Mouse (Mus musculus) MEL (cell line): Measurements from ENCODE around the gene Chgb. TPM values are rescaled to one million over a fixed set of nuclear protein-coding genes. Genes with fewer than 3 reads are reported as not detected.

ENCODE experiments used
- DNase-seq: peaks from one replicate; pipeline ENCODE4 v3.0.0; 2011; ENCODE audit warnings: low read depth, low spot score
- H3K27ac ChIP-seq: 2 replicates; pipeline ENCODE4 v1.5.1; 2012; ENCODE audit warnings: low read depth, mild to moderate bottlenecking, control low read depth, low read length, moderate library complexity; ENCODE audit not compliant: control insufficient read depth
- H3K27me3 ChIP-seq, 2 experiments: fragments of 150-350 bp in 1 of 2; sonication (generic) in 1 of 2; 2 replicates each; pipeline ENCODE4 v1.6.1; 2012; ENCODE audit warnings: low read length in 2 of 2, mild to moderate bottlenecking in 2 of 2, improper control_type of control experiment in 1 of 2, moderate library complexity in 1 of 2; ENCODE audit not compliant: insufficient read depth in 2 of 2, control insufficient read depth in 1 of 2
- H3K36me3 ChIP-seq, 2 experiments: 2 replicates each; pipeline ENCODE4 v1.6.1; 2012 to 2014; ENCODE audit warnings: low read length in 2 of 2, improper control_type of control experiment in 1 of 2, inconsistent platforms in 1 of 2, mild to moderate bottlenecking in 1 of 2; ENCODE audit not compliant: insufficient read depth in 2 of 2, control insufficient read depth in 1 of 2
- H3K4me1 ChIP-seq, 2 experiments: fragments of 150-350 bp in 1 of 2; sonication (generic) in 1 of 2; 2 replicates each; pipeline ENCODE4 v1.6.1; 2012; ENCODE audit warnings: low read length in 2 of 2, improper control_type of control experiment in 1 of 2, mild to moderate bottlenecking in 1 of 2; ENCODE audit not compliant: insufficient read depth in 2 of 2, control insufficient read depth in 1 of 2
- H3K4me3 ChIP-seq, 2 experiments: fragments of 150-350 bp in 1 of 2; sonication (generic) in 1 of 2; 2 replicates each; pipeline ENCODE4 v1.5.1; 2012; ENCODE audit warnings: low read depth in 2 of 2, low read length in 2 of 2, mild to moderate bottlenecking in 2 of 2, moderate library complexity in 2 of 2, control low read depth in 1 of 2, improper control_type of control experiment in 1 of 2; ENCODE audit not compliant: control insufficient read depth in 1 of 2, insufficient read depth in 1 of 2
- H3K79me2 ChIP-seq: 2 replicates; pipeline ENCODE4 v1.6.1; 2012; ENCODE audit warnings: mild to moderate bottlenecking, low read length, moderate library complexity; ENCODE audit not compliant: control insufficient read depth, poor library complexity, insufficient read depth
- H3K9ac ChIP-seq: 2 replicates; pipeline ENCODE4 v1.6.1; 2012; ENCODE audit warnings: low read depth, mild to moderate bottlenecking, control low read depth, low read length, moderate library complexity; ENCODE audit not compliant: control insufficient read depth, poor library complexity, severe bottlenecking
- H3K9me3 ChIP-seq: fragments of 150-350 bp; sonication (generic); replicated peaks from 2 replicates; pipeline ENCODE4 v1.6.1; 2012; ENCODE audit warnings: mild to moderate bottlenecking, low read length, improper control_type of control experiment, moderate library complexity; ENCODE audit not compliant: insufficient read depth
- CHD1 ChIP-seq: IDR thresholded peaks from 2 replicates; pipeline ENCODE4 v1.6.1; 2012; ENCODE audit warnings: low read depth, mild to moderate bottlenecking, inconsistent platforms, low read length, improper control_type of control experiment
- CHD2 ChIP-seq: IDR thresholded peaks from 2 replicates; pipeline ENCODE4 v1.6.1; 2011; ENCODE audit warnings: low read length, improper control_type of control experiment
- CTCF ChIP-seq, 3 experiments: IDR thresholded peaks in 2 of 3; conservative IDR thresholded peaks in 1 of 3; 2 replicates each; pipeline ENCODE4 v1.5.1; 2011 to 2012; ENCODE audit warnings: low read length in 3 of 3, low read depth in 2 of 3, mild to moderate bottlenecking in 2 of 3, improper control_type of control experiment in 1 of 3, inconsistent platforms in 1 of 3, mixed read lengths in 1 of 3, moderate library complexity in 1 of 3; ENCODE audit not compliant: control insufficient read depth in 1 of 3, insufficient read depth in 1 of 3, poor library complexity in 1 of 3, severe bottlenecking in 1 of 3
- ETS1 ChIP-seq: IDR thresholded peaks from 2 replicates; pipeline ENCODE4 v1.6.1; 2012; ENCODE audit warnings: low read depth, mild to moderate bottlenecking, inconsistent platforms, low read length, improper control_type of control experiment, moderate library complexity
- JUND ChIP-seq: IDR thresholded peaks from 2 replicates; pipeline ENCODE4 v1.6.1; 2011; ENCODE audit warnings: low read depth, mild to moderate bottlenecking, improper control_type of control experiment, low read length
- KAT2A ChIP-seq: conservative IDR thresholded peaks from 2 replicates; pipeline ENCODE4 v1.6.1; 2012; ENCODE audit warnings: low read depth, low read length, improper control_type of control experiment, inconsistent platforms
- MAFK ChIP-seq: IDR thresholded peaks from 2 replicates; pipeline ENCODE4 v1.6.1; 2011; ENCODE audit warnings: low read depth, mild to moderate bottlenecking, low read length, improper control_type of control experiment, borderline replicate concordance
- MXI1 ChIP-seq: IDR thresholded peaks from 2 replicates; pipeline ENCODE4 v1.6.1; 2011; ENCODE audit warnings: mild to moderate bottlenecking, low read depth, low read length, improper control_type of control experiment
- MYC ChIP-seq: IDR thresholded peaks from 2 replicates; pipeline ENCODE4 v1.6.1; 2011; ENCODE audit warnings: low read depth, mild to moderate bottlenecking, low read length, improper control_type of control experiment, moderate library complexity
- NELFE ChIP-seq: IDR thresholded peaks from 2 replicates; pipeline ENCODE4 v1.6.1; 2011; ENCODE audit warnings: low read depth, low read length, improper control_type of control experiment
- NRF1 ChIP-seq: IDR thresholded peaks from 2 replicates; pipeline ENCODE4 v1.6.1; 2014; ENCODE audit warnings: low read depth, mild to moderate bottlenecking, inconsistent platforms, low read length, improper control_type of control experiment, moderate library complexity; ENCODE audit not compliant: poor library complexity, insufficient read depth, severe bottlenecking
- POLR2AphosphoS5 ChIP-seq: IDR thresholded peaks from 2 replicates; pipeline ENCODE4 v1.6.1; 2012; ENCODE audit warnings: low read depth, borderline replicate concordance, mild to moderate bottlenecking, inconsistent platforms, low read length, moderate library complexity, mixed read lengths
- SIN3A ChIP-seq: IDR thresholded peaks from 2 replicates; pipeline ENCODE4 v1.6.1; 2012; ENCODE audit warnings: low read length, improper control_type of control experiment, inconsistent platforms
- SMC3 ChIP-seq: IDR thresholded peaks from 2 replicates; pipeline ENCODE4 v1.6.1; 2011; ENCODE audit warnings: low read depth, low read length, improper control_type of control experiment
- TAL1 ChIP-seq: IDR thresholded peaks from 2 replicates; pipeline ENCODE4 v1.6.1; 2012; ENCODE audit warnings: mild to moderate bottlenecking, inconsistent platforms, low read length, moderate library complexity, mixed read lengths
- TBP ChIP-seq: IDR thresholded peaks from 2 replicates; pipeline ENCODE4 v1.8.0; 2011; ENCODE audit warnings: low read depth, low read length, improper control_type of control experiment
- TCF12 ChIP-seq: IDR thresholded peaks from 2 replicates; pipeline ENCODE4 v1.6.1; 2014; ENCODE audit warnings: low read depth, mild to moderate bottlenecking, inconsistent platforms, low read length, improper control_type of control experiment, moderate library complexity
- USF2 ChIP-seq, 2 experiments: IDR thresholded peaks; 2 replicates each; pipeline ENCODE4 v1.6.1; 2011 to 2012; ENCODE audit warnings: improper control_type of control experiment in 2 of 2, low read length in 2 of 2, borderline replicate concordance in 1 of 2, inconsistent platforms in 1 of 2, low read depth in 1 of 2, mild to moderate bottlenecking in 1 of 2; ENCODE audit not compliant: insufficient read depth in 1 of 2
- ZMIZ1 ChIP-seq: IDR thresholded peaks from 2 replicates; pipeline ENCODE4 v1.6.1; 2012; ENCODE audit warnings: low read depth, mild to moderate bottlenecking, inconsistent platforms, low read length, improper control_type of control experiment, moderate library complexity
- ZNF384 ChIP-seq: IDR thresholded peaks from 2 replicates; pipeline ENCODE4 v1.6.1; 2012; ENCODE audit warnings: low read depth, mild to moderate bottlenecking, inconsistent platforms, low read length, improper control_type of control experiment
- polyA plus RNA-seq, 2 experiments: library from polyadenylated mRNA; stranded (reverse) in 1 of 2; unstranded in 1 of 2; fragments of >175 nt in 1 of 2; fragments of >200 nt in 1 of 2; gene quantifications; 2 replicates each; pipeline versions ENCODE4 v1.2.1 to v1.2.4; 2012; ENCODE audit warnings: low replicate concordance in 2 of 2, low read depth in 1 of 2; ENCODE audit not compliant: insufficient read length in 2 of 2, insufficient read depth in 1 of 2, missing spikeins in 1 of 2
- total RNA-seq: library from RNA; depleted of rRNA; stranded (reverse); fragments of 300-350 nt; gene quantifications from 2 replicates; pipeline ENCODE4 v1.2.3, GENCODE M21; 2012

Chgb gene
- total and polyA plus RNA-seq, 3 experiments = 0.06 TPM; not detected in 2

DNA sequence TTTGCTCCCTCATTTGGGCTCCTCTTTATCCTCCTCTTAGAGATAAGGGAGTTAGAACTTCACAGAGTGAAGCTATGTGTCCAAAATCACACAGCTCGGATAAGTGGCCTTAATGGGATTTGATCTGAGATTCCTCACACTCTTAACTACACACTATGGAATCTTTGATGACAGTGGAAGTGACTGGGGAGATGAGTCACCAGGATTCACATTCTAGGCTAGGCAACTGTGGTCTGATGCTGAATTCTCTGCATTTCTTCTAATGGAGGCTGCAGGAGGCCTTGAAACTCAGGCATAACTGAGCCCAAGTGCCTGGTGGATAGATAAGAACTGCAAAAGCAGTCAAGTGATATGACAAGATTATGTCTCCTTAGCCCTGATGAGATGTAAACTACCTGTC, 10.3 kb upstream of the Chgb start:
- TF ChIP-seq JUND (no peak), TBP (no peak), SIN3A (no peak), ZNF384 (no peak), POLR2AphosphoS5 (no peak), CTCF (IDR thresholded peaks at IDR 0.05 in 2 of 3, conservative IDR thresholded peaks at IDR 0.05 in 1 of 3; ENCODE audit: control insufficient read depth in 1 of 3, insufficient read depth in 1 of 3, low read depth in 2 of 3, low read length in 3 of 3, poor library complexity in 1 of 3, severe bottlenecking in 1 of 3) (no peak), TCF12 (no peak), NELFE (no peak), ZMIZ1 (no peak), ETS1 (no peak), KAT2A (no peak), NRF1 (no peak), MXI1 (no peak), MAFK (no peak)
- TF ChIP-seq, all 39 proteins: peak for 0
- no peaks in the 10 kb centered on the region for H3K36me3 ChIP-seq
- no peak overlapping the region for H3K27ac ChIP-seq
- H3K9me3 ChIP-seq = no peaks in the 10 kb centered on the region
- H3K4me3 ChIP-seq = no peak overlapping the region
- H3K79me2 ChIP-seq = no peaks in the 10 kb centered on the region
- no peak for DNase-seq
- no peak overlapping the region for H3K9ac ChIP-seq
- H3K27me3 ChIP-seq = no peaks in the 10 kb centered on the region
- no peaks in the 10 kb centered on the region for H3K4me1 ChIP-seq

- no peak overlapping the region for H3K9ac ChIP-seq
- H3K27ac ChIP-seq = no peak overlapping the region
- no peaks in the 10 kb centered on the region for H3K4me1 ChIP-seq
- no peaks in the 10 kb centered on the region; a peak in 1 of 4 replicates for H3K27me3 ChIP-seq
- H3K79me2 ChIP-seq = no peaks in the 10 kb centered on the region
- no peaks in the 10 kb centered on the region for H3K36me3 ChIP-seq
- no peaks in the 10 kb centered on the region for H3K9me3 ChIP-seq
- no peak for TF ChIP-seq TAL1
- no peak for TF ChIP-seq USF2 (IDR thresholded peaks at IDR 0.05; ENCODE audit: borderline replicate concordance in 1 of 2, insufficient read depth in 1 of 2, low read depth in 1 of 2, low read length in 2 of 2)
- no peak for TF ChIP-seq MYC
- no peak for TF ChIP-seq CHD1
- TF ChIP-seq CHD2 = no peak
- TF ChIP-seq SMC3 = no peak
- DNase-seq = peak; percentile 63
- H3K4me3 ChIP-seq = no peak overlapping the region
These were observed 476 bp downstream of the Chgb start for GRCm38 (mm10) chr2:132781439-132782068.
